Mouse (Mus musculus) adrenal gland, postnatal 0 days (tissue): ENCODE measurements around the gene Rd3l. TPM values are rescaled to one million over a fixed set of nuclear protein-coding genes. Genes with fewer than 3 reads are reported as not detected.

Experiments
- polyA plus RNA-seq: library from polyadenylated mRNA; unstranded; fragments of >200 nt; fragmentation: Nextera tagmentation; extraction: Ambion mirVana; gene quantifications from 2 replicates; pipeline ENCODE4 v1.2.1, GENCODE M21; 2015

The Rd3l gene
- not detected in 2 replicates for polyA plus RNA-seq

GRCm38 (mm10) chr12:111980887-111981367 lies at the start of gene Rd3l:
Gene Rd3l (minus strand): TSS chr12:111981317.

GRCm38 (mm10) chr12:111971231-111971686 lies 9.9 kb downstream of the Rd3l start, which contains the start of gene Tdrd9:
Gene Tdrd9 (plus strand): TSS chr12:111971559.

GRCm38 (mm10) chr12:111966683-111967173 lies 14.4 kb downstream of the Rd3l start, which contains the start of gene Atp5mpl:
Gene Atp5mpl (minus strand): TSS chr12:111966977.

Other genes with a start within 250 kb of the Rd3l start
- gene Klc1, start 222.5 kb downstream of the Rd3l start, polyA plus RNA-seq = 82.3 and 185 TPM in 2 replicates
- gene Xrcc3, start 167.4 kb downstream of the Rd3l start, polyA plus RNA-seq = 7.6 and 7.8 TPM in 2 replicates
- gene Zfyve21, start 167.1 kb downstream of the Rd3l start, polyA plus RNA-seq = 143 and 186 TPM in 2 replicates
- 12.6 and 14.3 TPM in 2 replicates for gene Ppp1r13b, start 73.2 kb downstream of the Rd3l start, polyA plus RNA-seq
- gene Atp5mpl, start 14.3 kb downstream of the Rd3l start, polyA plus RNA-seq = 1,068 and 1,771 TPM in 2 replicates
- gene Tdrd9, start 9.8 kb downstream of the Rd3l start, polyA plus RNA-seq = 0.11 TPM in 1 of 2 replicates, not detected in the other
- 1.2 and 1.9 TPM in 2 replicates for gene Aspg, start 125.4 kb upstream of the Rd3l start, polyA plus RNA-seq
- gene Kif26a, start 164.9 kb upstream of the Rd3l start, polyA plus RNA-seq = 4.8 and 5.7 TPM in 2 replicates